Mouse (Mus musculus) liver, postnatal 0 days (tissue): Measurements from ENCODE around the gene Aass.

ENCODE experiments used
- CTCF ChIP-seq: sonication (generic); IDR thresholded peaks from 2 replicates; pipeline ENCODE4 v1.5.1; 2016; ENCODE audit warnings: antibody characterized with exemption, low read depth
- EP300 ChIP-seq: IDR thresholded peaks from 2 replicates; pipeline ENCODE4 v1.6.1; 2016; ENCODE audit warnings: antibody characterized with exemption, low read depth, mild to moderate bottlenecking

- no peak for TF ChIP-seq CTCF
- no peak for TF ChIP-seq EP300
These were observed 8.0 kb downstream of the Aass start for GRCm38 (mm10) chr6:23124823-23125222.
